Mouse (Mus musculus) liver, adult 2 months (tissue): ENCODE measurements around the gene Cnot3. TPM values are rescaled to one million over a fixed set of nuclear protein-coding genes. Genes with fewer than 3 reads are reported as not detected.

ENCODE experiments used
- DNase-seq: peaks from one replicate; pipeline ENCODE4 v3.0.0-alpha.2; 2011; ENCODE audit warnings: low read depth, low spot score; ENCODE audit errors: extremely low read depth
- H3K27ac ChIP-seq: fragments of 200-500 bp; replicated peaks from 2 replicates; pipeline ENCODE4 v1.5.1; 2012; ENCODE audit warnings: low read depth, mild to moderate bottlenecking, control low read depth, inconsistent platforms, low read length; ENCODE audit not compliant: insufficient read depth
- H3K27me3 ChIP-seq: fragments of 200-500 bp; 2 replicates; pipeline ENCODE4 v1.6.1; 2012; ENCODE audit warnings: mild to moderate bottlenecking, moderate library complexity, low read length, inconsistent platforms; ENCODE audit not compliant: control insufficient read depth, insufficient read depth
- H3K36me3 ChIP-seq: fragments of 200-500 bp; 2 replicates; pipeline ENCODE4 v1.6.1; 2012; ENCODE audit warnings: low read length, inconsistent platforms; ENCODE audit not compliant: control insufficient read depth, insufficient read depth
- H3K4me1 ChIP-seq: fragments of 200-500 bp; 2 replicates; pipeline ENCODE4 v1.6.1; 2011; ENCODE audit warnings: low read length; ENCODE audit not compliant: control insufficient read depth, insufficient read depth
- H3K4me3 ChIP-seq: fragments of 200-500 bp; 2 replicates; pipeline ENCODE4 v1.5.1; 2011; ENCODE audit warnings: low read depth, mild to moderate bottlenecking, control low read depth, low read length, moderate library complexity; ENCODE audit not compliant: insufficient read depth
- H3K79me2 ChIP-seq: fragments of 200-500 bp; 2 replicates; pipeline ENCODE4 v1.6.1; 2012; ENCODE audit warnings: inconsistent platforms, mild to moderate bottlenecking, low read length, moderate library complexity; ENCODE audit not compliant: control insufficient read depth, insufficient read depth
- H3K9ac ChIP-seq: fragments of 200-500 bp; 2 replicates; pipeline ENCODE4 v1.6.1; 2012; ENCODE audit warnings: low read depth, mild to moderate bottlenecking, control low read depth, inconsistent platforms, low read length
- CTCF ChIP-seq: fragments of 200-500 bp; IDR thresholded peaks from 2 replicates; pipeline ENCODE4 v1.5.1; 2011; ENCODE audit warnings: low read depth, low read length, control low read depth
- POLR2A ChIP-seq: fragments of 200-500 bp; IDR thresholded peaks from 2 replicates; pipeline ENCODE4 v1.6.1; 2011; ENCODE audit warnings: low read length, control low read depth; ENCODE audit not compliant: insufficient read depth; ENCODE audit errors: extremely low read depth
- WGBS: fragments of 180-500 bp; shearing (Covaris S2); methylation state at CpG from one replicate; pipeline ENCODE4 v1.1.7; 2018; 5-methylcytosine and 5-hydroxymethylcytosine counted together
- polyA plus RNA-seq: library from polyadenylated mRNA; depleted of rRNA; stranded (reverse); fragments of >200 nt; gene quantifications from 2 replicates; pipeline ENCODE4 v1.2.3, GENCODE M21; 2012
- total RNA-seq: library from RNA; depleted of rRNA; stranded (reverse); fragments of >200 nt; gene quantifications from 2 replicates; pipeline ENCODE4 v1.2.3, GENCODE M21; 2014

Gene Cnot3
- total and polyA plus RNA-seq, 2 experiments = 4.2 to 29.3 TPM

- no peak for TF ChIP-seq POLR2A
- TF ChIP-seq CTCF = no peak
- Histone ChIP-seq H3K27ac (no peak overlapping the region), H3K36me3 (peaks cover 17% of the 10 kb centered on the region), H3K4me3 (no peak overlapping the region), H3K79me2 (no peaks in the 10 kb centered on the region), H3K9ac (no peak overlapping the region), H3K27me3 (no peaks in the 10 kb centered on the region), H3K4me1 (no peaks in the 10 kb centered on the region)
- DNase-seq = no peak
- 93% methylated on average over 31 of the region's 31 CpGs for WGBS
Observed at GRCm38 (mm10) chr7:3685400-3686187, 40.5 kb downstream of the Cnot3 start.

DNA sequence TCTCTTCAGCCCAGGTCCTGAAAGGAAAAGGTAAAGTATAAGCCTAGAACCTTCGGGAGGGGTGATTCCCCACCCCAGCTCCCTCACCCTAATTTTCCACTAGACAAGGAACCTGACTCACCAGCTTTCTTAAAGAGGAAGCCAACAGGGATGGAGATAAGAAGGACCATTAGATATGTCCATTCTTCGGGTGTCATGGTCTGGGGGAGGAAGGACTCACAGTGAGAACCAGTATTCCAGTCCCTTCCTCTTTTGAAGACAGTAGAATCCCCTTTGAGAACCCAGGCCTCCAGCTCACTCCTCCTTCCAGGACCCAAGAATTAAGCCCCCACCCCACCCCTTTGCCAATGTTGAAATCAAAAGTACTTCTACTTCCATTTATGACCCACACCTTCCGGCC lies 46.9 kb downstream of the Cnot3 start:
- no peak overlapping the region for H3K27ac ChIP-seq
- WGBS = 42% methylated on average over 3 of the region's 3 CpGs

GRCm38 (mm10) chr7:3692382-3692986 lies 47.4 kb downstream of the Cnot3 start, which contains the start of gene Tsen34:
TSS of gene Tsen34 (plus strand) at chr7:3692863.
- peaks cover 7% of the 10 kb centered on the region; the same call in 1 of the 2 replicates for H3K4me1 ChIP-seq
- TF ChIP-seq CTCF (0 out of 2 replicates have a peak, but pooled peaks have one; percentile 18), POLR2A (0 out of 2 replicates have a peak, but pooled peaks have one; percentile 22)
- DNase-seq = peak; percentile 31
- peak within 1 kb of the TSS; percentile 74 for H3K27ac ChIP-seq
- peaks cover 5% of the 10 kb centered on the region; the same call in 1 of the 2 replicates for H3K79me2 ChIP-seq
- H3K4me3 ChIP-seq = peak within 1 kb of the TSS; percentile 93
- H3K36me3 ChIP-seq = peaks cover 8% of the 10 kb centered on the region
- H3K9ac ChIP-seq = peak within 1 kb of the TSS; percentile 95
- no peaks in the 10 kb centered on the region for H3K27me3 ChIP-seq
- WGBS = under 1% methylated on average over 49 of the region's 49 CpGs

More for the DNA sequence above, 46.9 kb downstream of the Cnot3 start:
- TF ChIP-seq CTCF (no peak), POLR2A (no peak)
- H3K36me3 ChIP-seq = peaks cover 8% of the 10 kb centered on the region
- H3K79me2 ChIP-seq = peaks cover 5% of the 10 kb centered on the region; the same call in 1 of the 2 replicates
- H3K4me3 ChIP-seq = no peak overlapping the region; the same call in 1 of the 2 replicates
- peak overlapping the region; percentile 95; the same call in 1 of the 2 replicates for H3K9ac ChIP-seq
- no peaks in the 10 kb centered on the region for H3K27me3 ChIP-seq
- peaks cover 7% of the 10 kb centered on the region; the same call in 1 of the 2 replicates for H3K4me1 ChIP-seq
- DNase-seq = no peak

DNA sequence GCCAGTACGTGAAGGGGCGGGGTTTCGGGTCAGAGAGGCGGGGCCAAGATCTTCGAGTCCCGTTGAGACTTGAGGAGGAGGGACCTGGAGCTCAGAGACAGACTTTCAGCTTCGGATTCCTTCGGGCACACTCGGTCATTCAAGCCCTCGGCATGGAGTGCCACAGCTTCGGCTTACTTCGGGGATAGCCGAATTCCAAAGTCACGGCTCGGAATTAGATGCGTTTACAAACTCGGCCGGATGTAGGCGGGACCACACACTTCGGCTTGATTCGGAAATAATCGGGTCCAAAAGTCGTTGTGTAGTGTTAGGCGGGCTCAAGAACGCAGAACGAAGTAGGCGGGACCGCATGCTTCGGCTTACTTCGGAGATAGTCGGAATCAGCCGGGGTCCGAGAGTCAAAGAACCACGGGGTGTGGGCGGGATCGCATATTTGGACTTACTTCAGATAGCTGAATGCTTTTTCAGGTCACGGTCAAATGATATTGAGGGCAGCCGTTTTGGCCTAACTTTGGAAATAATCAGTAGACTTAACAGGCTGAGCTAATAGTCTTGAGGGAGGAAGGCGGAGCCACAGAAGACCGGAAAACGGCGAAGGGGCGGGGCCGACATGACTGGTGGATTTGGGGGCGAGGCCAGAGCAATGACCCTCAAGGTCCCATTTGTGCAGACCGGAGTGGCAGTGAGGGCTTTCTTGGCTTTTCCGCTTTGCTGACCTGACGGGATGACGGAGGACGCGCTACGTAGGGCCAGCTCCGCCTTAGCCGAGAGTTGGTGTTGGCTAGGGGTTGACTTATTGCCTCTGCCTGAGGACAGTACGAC lies 48.1 kb downstream of the Cnot3 start, which contains the start of gene Mboat7:
Gene Mboat7, minus strand, starts transcription at position 537 of the 822 bp plus-strand sequence.
- Histone ChIP-seq H3K9ac (peak within 1 kb of the TSS; percentile 95), H3K36me3 (peaks cover 10% of the 10 kb centered on the region; the same call in 1 of the 2 replicates), H3K27me3 (no peaks in the 10 kb centered on the region), H3K27ac (peak within 1 kb of the TSS; percentile 74), H3K79me2 (peaks cover 5% of the 10 kb centered on the region; the same call in 1 of the 2 replicates), H3K4me3 (peak within 1 kb of the TSS; percentile 93), H3K4me1 (peaks cover 7% of the 10 kb centered on the region; the same call in 1 of the 2 replicates)
- peak; percentile 97 for DNase-seq
- under 1% methylated on average over 55 of the region's 55 CpGs for WGBS
- TF ChIP-seq CTCF (no peak), POLR2A (peak; percentile 75; the same call in 1 of the 2 replicates)

DNA sequence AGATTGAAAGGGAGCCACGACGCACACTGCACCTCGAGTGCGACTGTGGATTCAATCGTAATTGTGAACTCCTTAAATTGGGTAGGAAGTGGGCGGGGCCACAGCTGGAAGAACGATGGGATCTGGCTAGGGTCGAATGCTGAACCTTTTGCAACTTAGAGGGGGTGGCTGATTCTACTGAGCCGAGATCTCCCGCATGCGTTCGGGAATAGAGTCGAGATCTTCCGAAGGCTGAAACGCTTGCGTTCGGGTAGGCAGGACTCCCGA lies 48.7 kb downstream of the Cnot3 start:
- Histone ChIP-seq H3K9ac (peak overlapping the region; percentile 59), H3K4me1 (peaks cover 7% of the 10 kb centered on the region; the same call in 1 of the 2 replicates), H3K36me3 (peaks cover 11% of the 10 kb centered on the region; the same call in 1 of the 2 replicates), H3K79me2 (peaks cover 5% of the 10 kb centered on the region; the same call in 1 of the 2 replicates), H3K27me3 (no peaks in the 10 kb centered on the region), H3K27ac (peak overlapping the region; percentile 74), H3K4me3 (peak overlapping the region; percentile 93)
- under 1% methylated on average over 18 of the region's 18 CpGs for WGBS
- DNase-seq = no peak
- no peak for TF ChIP-seq CTCF
- TF ChIP-seq POLR2A = no peak; the same call in 1 of the 2 replicates
